Mouse (Mus musculus) lung, adult 2 months (tissue): Measurements from ENCODE around the gene Sipa1l1.

Experiments used
- CTCF ChIP-seq: fragments of 200-500 bp; IDR thresholded peaks from 2 replicates; pipeline ENCODE4 v1.5.1; 2011; ENCODE audit warnings: mild to moderate bottlenecking, low read length, control low read depth; ENCODE audit not compliant: insufficient read depth
- POLR2A ChIP-seq: fragments of 200-500 bp; IDR thresholded peaks from 2 replicates; pipeline ENCODE4 v1.6.1; 2011; ENCODE audit warnings: low read depth, mild to moderate bottlenecking, control low read depth, low read length, borderline replicate concordance; ENCODE audit errors: extremely low read depth

DNA sequence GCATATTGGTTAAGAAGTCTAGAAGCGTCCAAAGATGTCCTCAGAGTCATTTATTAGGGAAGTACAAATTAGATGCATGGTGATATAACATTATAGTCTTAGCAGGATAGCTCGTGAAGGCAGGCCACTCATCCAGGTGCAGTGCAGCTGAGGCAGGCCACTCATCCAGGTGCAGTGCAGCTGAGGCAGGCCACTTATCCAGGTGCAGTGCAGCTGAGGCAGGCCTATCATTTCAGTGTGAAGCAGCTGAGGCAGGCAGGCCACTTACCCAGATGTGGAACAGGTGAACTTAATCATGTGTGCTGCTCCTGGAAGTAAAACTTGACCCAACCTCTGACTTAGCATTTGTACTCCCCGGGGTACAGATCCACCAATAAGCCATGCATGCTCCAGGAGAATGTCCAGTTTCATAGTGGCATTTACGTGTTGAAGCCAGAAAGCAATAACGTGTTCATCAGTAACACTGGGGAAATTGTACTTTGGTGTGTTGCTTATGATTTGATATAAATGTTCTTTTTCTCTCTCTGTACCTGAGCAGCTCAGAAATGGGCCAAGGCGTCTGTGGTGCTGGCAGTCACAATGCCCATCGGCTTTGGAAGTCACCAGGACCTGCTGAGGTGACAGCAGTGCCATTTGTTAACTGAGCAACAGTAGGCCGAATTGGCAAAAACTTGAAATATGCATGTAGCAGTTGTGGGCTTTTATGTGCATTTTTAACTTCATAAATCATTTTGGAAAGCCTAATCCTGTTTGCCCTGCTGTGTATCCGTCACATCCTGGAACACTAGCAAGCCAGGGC lies 129.7 kb downstream of the Sipa1l1 start:
- TF ChIP-seq CTCF: no peak
- no peak for TF ChIP-seq POLR2A
